Mouse (Mus musculus) embryo, embryonic 10.5 days (tissue): Measurements from ENCODE around the gene Epb41l1.

ENCODE experiments used
- DNase-seq: peaks from one replicate; pipeline ENCODE4 v3.0.0-alpha.2; 2015; ENCODE audit warnings: low spot score

The Epb41l1 gene

DNA sequence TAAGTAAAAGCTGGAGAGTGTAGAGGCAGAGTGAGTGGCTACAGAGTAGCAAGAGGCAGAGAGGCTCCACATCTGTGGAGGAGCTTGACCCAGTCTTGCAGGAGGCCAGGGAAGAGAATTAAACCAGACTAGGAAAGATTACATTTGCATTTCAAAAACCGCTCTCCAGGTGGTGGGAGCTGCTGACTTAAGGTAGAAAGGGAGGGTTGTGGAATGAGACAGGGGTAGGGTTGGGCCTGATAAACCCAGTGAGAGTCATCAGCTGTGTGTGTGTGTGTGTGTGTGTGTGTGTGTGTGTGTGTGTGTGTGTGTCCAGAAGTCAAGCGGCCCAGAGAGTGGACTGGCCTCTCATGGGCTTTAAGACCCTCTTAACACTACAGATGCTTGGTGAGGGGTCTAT lies 4.9 kb downstream of the Epb41l1 start:
- no peak for DNase-seq

DNA sequence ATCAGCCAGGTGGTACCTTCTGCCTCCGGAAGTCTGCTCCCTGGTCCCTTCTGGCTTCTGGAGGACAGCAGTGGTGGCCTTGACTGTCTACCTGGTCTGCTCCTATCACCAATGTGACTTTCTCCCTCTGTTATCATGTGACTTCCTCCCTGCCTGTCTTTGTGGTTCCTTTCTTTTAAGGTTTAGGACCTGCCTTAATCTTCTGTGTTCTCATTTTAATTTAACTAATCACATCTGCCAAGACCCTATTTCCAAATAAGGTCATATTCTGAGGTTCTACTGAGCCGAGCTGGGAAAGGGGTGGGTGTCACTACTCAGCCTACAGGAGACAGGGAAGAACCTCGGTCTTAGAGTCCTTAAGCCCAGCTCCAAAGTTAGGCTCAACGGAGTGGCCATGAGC lies 5.4 kb downstream of the Epb41l1 start:
- no peak for DNase-seq

DNA sequence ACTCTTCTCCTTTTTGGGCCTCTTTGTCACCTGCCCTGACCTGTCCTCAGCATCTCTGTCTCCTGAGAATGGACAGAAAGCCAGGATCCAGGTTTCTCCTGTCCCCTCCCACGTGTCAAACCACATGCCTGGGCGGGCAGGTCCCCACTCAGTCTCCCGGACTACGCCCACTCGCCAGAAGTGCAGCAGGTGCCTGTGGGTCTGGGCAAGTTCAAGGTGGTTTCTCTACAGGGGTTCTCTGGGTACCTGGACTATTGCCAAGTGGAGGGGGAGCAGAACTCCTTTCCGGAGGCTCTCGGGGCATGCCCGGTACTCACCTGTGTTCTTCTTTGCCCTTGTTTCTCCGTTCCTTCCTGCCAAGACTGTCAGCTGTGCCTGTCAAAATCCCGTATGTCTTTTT lies 9.1 kb downstream of the Epb41l1 start:
- no peak for DNase-seq

DNA sequence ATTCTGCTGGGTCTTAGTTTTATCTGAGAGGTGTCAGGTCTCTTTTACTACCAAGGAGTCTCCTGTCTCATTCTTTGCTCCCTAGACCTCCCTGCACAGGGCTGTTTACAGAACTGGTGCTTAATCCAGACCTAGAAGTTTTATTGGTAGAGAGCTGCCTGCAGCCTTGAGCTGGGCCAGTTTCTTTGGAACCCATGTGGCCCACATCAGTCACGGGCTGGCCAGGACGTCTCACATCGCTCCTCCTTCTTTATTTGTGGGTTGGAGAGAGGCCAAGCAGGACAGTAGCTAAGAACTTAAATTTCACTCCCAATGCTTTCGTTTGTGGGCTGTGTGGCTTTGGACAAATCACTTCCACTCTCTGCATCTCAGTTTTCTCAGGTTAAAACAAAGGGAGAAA lies 9.6 kb downstream of the Epb41l1 start:
- peak; percentile 13 for DNase-seq

DNA sequence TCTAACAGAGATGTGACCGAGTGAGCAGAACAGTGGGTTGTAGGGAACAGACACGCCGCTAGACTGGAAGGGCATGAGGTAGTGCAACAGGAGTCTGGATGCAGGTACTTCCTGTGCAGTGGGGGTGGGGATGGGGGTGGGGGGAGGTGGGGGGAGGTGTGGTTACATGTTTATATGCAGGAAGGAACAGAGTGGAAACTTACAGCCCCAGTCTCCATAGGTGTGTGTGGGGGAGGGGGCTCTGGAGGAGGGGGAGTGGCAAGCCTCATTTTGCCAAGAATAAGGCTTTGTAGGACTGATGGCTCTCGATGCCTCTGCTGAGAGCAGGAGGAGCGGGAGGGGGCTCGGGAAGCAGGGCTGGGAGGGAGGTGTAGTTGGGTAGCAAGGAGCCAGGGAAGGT lies 10.7 kb downstream of the Epb41l1 start:
- DNase-seq: no peak

DNA sequence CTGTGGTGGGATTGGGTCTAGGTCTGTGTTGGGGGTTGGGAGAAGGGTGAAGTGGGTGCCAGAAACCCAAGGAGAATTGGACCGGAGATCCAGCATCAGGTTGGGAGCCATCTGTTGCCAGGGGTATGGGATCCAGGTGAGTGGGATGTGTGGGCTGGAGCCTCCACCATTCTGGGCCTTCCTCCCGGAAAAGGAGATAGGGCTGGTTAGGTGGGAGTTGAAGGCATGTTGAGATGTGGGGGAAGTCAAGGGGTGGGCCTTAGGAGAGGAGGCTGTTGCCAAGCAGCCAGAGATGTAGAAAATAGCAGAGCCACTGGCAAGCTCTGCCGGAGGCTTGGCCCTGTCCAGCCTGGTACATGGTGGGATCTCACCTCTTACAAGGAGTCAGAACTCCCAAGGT lies 11.4 kb downstream of the Epb41l1 start:
- DNase-seq: no peak

DNA sequence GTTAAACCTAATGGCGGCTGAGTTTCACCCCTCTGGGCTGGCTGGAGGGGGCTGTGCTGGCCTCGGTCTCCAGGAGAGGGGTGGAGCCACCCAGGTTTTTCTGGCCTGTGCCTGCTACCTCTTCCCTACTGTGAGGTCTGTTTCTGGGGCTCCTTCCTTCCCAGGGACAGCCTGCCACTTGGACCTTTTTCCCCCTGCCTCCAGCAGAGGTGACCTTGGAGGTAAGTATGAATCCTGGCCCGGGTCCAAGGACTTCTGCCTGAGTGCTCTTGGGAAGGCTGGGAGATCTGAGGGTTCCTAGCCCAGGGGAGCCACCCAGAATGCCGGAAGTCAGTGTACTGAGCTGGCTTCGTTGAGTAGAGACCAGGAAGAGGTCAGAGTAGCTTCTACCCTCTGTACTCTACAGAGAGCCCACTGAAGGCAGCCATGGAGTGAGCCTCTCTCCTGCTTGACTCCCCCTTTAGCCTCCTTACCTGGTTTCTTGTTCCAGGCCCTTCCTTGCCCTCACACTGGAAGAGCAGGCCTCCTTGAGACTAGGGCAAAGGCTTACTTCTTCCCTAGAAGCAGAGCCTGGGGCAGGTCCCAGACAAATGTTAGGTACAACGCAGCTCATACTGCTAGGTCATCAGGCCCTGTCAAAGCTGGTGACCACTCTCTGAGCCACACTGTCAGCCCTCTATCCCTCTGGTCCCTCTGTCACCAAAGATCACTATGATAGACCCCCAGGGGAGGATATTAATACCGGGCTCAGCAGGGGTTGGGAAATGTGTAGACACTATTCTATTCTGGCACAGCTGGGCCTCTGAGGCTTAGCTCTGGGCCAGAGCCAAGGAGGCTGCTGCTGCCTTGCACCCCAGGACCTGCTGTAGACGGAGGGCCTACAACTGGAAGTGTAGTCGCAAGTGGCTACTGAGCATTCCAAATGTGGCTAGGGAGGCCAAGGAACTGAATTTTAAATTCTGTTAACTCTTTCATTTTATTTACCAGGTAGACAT lies 12.5 kb downstream of the Epb41l1 start:
- no peak for DNase-seq

DNA sequence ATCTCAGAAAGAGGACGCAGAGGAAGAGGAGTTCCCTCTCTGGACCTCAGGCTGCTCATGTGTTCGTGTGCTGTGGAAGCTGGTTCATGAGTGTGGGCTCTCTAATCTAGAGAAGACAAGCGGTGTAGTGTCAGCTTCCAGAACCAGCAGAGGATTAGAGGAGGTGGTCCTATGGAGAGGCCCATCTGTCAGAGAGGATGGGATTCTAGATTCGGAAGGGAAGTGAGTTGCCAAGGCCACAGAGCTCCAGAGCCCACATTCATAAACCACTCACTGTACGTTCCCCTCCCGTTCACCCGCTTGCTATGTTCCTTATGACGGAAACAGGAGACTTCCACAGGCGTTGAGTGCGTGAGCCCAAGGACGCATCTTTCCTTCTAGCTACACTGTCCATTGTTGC lies 16.9 kb downstream of the Epb41l1 start:
- no peak for DNase-seq

DNA sequence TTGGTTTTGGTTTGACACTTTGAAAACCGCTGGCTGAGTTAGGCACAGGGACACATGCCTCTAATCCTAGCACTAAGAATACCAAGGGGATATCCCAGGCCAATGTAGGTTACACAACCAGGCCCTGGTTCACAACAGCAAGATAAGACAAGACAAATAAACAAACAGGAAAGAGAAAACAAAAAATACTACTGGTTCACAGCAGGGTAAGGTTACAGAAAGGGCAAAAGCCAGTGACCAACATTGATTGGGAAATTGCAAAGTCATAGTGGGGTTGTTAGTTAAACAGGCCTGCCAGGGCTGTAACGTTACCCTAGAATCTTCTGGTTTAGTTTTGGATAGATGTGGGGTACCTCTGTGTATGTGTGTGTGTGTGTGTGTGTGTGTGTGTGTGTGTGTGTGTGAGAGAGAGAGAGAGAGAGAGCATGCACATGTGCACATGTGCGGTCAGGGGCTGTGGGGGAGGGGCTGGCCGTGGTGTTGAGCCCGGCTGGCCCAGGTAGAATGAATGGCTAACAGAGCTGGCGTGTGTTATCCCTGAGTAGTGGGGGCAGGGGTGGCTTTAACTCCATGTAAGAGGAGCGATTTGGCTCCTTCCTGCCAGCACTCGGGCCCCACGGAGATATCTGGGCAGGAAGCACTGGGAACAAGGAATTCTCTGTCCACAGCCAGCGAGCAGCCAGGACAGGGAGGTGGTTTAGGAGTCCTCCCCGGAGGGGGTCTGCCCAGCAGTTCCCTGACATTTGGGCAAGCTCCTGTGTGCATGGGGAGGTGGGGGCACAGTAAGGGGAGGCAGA lies 19.2 kb downstream of the Epb41l1 start:
- peak; percentile 52 for DNase-seq

DNA sequence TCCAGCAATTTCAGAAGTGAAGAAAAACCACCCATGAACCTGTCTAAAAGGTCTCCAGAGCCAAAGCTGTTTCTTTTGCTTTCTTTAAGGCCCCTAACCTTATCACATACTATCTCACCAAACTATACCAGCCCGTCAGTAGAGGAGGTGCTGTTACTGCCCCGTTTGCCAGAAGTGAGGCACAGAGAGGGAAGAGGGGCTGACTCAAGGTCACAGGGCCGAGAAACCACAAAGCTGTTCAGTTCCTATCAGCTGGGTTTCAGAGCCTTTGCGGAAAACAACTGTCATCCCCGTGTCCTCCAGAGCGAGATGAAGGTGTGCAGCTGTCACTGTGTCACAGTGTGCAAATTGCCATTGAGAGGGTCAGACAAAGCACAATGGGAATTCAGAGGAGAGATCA lies 21.2 kb downstream of the Epb41l1 start:
- no peak for DNase-seq

DNA sequence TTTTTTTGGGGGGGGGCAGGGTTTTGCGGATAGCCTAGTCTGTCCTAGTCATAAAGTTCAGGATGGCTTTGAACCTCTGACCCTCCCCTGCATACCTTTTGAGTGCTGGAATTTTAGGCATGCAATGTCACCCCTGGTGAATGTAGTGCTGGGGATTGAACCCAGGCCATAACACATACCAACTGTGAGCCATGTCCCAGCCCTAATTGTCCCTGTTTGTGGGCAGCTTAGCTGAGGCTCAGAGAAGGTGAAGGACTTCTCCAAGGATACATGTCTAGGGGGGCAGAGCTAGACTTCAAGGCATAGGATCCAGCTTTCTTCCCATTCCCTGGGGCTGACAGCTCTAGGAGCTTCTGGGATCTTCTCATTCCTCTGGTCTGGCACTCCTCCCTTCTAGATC lies 22.6 kb downstream of the Epb41l1 start:
- no peak for DNase-seq

DNA sequence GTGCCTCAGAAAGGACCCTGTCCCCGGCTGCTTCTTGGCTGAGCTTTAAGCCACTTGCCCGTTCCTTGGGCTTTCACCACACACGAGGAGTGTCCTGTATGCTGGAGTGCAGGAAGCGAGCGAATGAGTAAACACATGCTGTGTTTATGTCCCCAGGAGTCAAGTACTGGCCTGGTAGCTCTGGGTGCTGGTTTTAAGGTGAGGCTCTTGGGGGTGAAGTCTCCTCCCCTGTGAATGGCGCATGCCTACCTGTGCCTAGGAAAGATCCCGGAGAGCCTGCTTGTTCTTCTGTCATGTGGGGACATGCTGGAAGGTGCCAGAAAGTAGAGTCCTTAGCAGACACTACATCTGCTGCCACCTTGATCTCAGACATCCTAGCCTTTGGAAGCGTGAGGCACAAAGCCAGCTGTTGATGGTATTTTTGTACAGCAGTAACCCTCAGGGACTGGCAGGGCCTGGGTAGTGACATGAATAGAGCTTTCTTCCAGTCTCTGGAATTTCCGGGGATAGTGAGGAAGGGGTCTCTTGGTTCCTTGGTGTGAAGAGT lies 25.9 kb downstream of the Epb41l1 start:
- DNase-seq: no peak

DNA sequence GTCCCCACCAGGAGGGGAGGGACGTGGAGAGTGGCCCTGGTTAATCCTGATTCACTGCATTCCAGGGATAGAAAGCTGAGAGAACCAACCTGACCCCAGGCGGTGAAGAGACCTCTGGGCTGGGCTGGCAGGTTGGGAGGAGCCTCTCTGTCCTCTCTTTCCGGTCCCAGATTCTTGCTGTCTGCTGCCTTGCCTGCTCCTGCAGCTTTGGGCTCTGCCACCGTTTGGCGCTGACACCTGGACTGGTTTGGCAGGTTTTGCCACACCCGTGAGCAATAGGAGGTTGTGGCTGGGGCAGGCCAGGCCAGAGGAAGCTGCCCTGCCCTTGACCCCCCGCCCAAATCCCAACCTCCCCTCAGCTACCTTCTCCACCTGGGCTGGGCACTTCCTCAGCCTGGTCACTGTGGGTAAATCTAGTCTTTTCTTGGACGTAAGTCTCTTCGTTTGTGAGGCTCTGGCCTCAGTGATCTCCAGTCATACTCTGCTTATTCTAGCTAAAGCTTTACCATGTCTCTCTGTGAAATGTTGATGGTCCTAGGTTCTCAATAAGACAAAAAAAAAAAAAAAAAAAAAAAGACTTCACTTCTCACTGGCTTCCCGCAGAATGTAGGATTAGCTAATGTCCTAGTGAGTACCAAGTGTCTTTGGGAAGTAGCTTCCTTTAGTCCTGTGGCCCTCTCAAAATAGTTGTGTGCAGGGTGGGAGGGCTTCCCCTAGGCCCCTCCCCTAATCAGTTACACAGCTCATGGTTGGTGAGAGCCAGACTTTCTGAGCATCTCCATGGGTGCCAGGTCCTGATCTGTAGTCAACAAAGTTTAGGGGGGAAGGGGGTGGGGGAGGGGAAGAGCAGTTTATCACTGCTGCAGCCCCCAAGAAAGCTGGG lies 26.9 kb downstream of the Epb41l1 start:
- peak; percentile 36 for DNase-seq

DNA sequence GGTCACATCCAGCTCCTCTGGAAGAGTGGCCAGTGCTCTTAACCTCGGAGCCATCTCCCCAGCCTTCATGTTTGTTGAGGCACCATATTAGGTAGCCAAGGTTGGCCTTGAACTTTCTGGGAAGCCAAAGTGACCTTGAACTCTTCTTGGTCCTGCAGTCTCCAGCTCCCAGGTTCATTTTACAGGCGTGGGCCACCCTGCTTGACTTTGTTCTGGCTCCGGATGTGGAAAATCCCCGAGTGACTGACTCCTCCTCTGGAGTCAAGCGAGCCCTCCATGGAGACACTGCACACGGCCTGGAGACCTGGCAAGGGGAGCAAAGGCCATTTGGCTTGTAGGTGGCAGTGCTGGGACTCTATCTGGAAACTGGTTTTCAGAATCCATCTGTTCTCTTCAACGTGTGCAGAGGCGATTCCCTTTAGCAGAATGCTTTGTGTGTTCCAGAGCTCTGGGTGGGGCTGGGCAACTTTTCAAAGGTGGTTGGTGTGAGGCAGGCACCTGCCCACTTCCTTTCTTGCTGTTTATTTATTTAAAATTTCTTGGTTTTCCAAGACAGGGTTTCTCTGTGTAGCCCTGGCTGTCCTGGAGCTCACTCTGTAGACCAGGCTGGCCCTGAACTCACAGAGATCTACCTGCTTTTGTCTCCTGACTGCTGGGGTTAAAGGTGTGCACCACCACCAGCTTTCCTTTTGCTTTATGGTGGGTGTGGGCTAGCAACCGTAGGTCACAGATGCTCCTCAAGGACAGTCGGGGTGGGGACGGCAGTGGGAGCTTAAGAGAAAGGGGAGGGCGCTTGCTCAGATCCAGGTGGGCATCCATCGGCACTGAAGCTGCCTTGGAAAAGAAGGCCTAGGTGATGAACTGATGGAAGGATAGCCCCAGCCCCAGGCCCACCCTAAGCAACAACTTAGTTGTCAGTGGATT lies 30.8 kb downstream of the Epb41l1 start:
- DNase-seq: no peak

DNA sequence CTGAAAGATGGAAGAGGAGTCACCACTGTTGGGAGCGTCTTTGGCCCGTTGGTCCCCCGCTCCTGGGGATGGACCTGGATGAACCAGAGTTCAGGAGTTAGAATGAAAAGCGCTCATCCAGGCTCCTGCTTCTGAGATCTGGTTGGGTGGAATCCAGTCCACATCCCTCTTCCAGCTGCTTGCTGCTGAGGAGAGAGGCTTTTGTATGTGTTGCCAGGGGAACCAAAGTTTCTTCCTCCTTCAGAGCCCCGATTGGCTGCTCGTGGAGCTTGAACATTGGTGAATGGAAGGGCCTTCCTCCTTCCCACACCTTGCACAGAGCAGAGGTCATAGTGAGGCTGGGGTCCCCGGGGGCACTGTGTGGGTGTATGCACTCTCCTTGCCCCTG lies 31.4 kb downstream of the Epb41l1 start:
- peak; percentile 29 for DNase-seq

DNA sequence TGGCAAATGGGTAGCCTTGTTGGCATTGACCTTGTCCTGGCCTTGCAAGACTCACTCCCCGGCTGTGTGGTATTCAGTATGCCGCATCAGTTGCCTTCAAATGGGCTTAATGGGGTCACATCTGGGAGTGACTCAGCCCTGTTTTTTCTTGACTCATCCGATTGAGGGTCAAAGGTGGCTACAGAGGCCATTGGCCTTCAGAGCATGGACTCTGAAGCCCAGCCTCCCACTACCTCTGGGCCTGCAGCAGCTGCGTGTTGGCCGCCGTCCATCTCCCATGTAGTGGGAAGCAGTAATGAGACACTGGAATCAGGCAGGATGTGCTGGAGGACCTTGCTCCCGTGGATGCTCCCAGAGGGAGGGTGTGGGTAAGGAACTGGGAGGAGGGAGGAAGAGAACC lies 33.1 kb downstream of the Epb41l1 start:
- no peak for DNase-seq

DNA sequence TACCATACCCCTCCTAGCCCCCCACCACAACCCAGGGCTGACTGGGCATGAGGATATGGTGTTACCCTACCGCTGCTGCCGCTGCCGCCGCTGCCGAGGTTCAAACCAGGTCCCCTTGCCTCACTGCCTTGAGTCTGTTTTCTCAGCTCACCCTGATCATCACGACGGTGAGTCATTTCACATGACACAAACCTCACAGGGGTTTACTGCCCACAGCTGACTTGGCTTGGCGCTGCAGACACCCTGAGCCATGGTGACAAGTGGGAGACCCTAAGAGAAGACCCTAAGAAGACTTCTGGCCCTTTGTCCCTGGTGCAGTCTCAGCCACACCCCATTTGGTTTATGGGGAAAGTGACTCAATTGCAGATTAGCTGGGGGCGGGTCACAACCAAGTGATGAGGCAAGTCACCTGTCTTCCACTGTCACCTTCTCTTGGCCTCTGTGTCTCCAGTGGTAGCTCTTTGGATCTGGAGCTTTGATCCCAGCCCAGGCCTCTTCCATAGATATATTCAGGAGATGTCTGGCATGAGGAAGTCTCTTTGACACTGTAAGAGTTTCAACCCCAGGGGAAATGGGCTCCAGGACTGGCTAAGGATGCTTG lies 34.9 kb downstream of the Epb41l1 start:
- no peak for DNase-seq

DNA sequence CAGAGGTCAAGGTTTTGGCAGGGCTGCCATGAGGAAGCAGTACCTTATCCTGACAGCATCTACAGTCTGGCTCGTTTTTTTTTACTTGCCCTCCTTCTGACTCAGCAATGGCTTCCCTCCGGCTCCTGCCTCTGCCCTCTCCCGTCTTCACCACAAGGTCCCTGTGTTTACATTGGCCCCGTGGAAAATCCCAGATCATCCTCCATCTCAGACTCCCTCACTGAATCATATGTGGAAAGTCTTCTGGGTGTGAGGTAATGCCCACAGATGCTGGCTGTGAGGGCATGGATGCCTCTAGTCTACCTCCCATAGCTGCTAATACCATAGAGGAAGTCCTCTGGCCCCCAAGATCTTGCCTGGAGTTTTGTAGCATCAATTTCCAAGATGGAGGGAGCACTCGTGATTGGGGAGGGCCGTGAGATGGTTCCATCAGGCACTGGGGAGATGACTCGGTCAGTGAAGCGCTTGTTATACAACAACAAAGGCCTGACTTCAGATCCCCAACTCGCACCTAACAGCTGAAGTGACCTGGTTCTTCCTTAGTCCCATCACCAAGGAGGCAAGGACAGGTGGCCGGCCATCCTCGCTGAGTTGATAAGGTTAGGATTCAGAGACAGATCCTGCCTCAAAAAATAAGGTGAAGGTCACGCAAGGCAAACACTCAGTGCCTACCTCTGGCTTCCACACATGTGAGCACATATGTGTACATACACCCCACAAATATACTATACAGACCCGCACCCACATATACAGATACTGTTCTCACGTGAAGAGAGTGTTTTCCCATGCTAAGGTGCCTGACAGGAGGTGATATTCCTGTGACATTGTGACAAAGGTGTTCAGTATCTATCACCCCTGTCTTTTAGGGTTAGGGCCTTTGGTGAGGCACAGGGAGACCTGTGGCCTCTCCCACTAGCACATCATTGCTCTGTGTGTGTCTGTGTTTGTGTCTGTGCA lies 36.0 kb downstream of the Epb41l1 start:
- no peak for DNase-seq

DNA sequence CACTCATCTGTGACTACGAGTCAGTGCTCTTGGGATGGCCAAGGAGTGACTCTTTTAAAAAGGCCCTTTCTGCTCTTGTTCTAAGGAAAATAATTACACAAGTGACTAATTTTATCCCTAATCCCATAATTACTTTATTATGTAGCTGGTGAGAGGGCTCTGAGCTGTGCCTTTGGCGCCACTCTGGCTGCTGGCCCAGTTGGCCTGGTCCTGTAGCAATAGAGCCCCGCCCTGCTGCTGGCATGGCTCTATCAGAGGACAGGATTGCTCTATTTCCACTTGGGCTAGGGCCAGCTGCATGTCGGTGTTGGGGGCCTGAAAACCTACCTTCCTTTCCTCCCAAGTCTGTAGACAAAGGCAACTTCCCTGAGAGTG lies 36.6 kb downstream of the Epb41l1 start:
- DNase-seq: no peak
